In the genomic region with DNA sequence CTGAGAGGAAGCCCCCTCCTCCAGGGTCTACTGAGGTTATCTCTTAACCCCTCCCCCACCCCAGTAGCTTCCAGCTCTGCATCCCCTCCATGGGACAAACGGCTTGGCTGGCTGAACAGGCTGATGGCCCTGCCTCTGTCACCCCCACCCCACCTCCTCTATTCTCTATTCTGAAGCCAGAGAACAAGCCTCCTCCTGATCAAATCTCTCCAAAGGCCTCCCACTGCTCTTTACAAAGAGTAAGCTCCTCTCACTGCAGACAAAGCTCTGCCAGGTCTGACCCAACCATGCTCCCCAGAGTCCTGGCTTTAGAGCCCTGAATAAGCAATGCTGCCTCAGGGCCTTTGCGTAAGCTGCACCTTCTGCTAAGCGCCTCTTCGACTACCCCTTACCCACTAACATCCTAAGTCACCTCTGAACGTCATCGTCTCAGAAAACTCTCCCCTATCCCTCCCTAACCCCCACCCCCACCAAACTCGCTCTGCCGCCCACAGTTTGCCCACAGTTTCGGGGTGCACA, we compare ENCODE assay signal across 10 mouse cellular contexts. TPM values are rescaled to one million over a fixed set of nuclear protein-coding genes. Genes with fewer than 3 reads are reported as not detected.
A peak's percentile ranks its signal among the peaks of the same experiment; 100 is the strongest.
DNase-seq lines count a peak whose midpoint lies in the region; ATAC-seq lines count a peak whose summit lies in the region.
"Had no signal": no experiment of that assay in that cellular context is flagged by ENCODE, and none has a peak within 500 bp of the region (broad histone marks: within the 10 kb centered on the region; RNA-seq: fewer than 3 reads in every experiment).

No protein-coding gene starts in this region.

- peaks cover 9% of the 10 kb centered on the region; the same call in 1 of the 2 replicates for H3K36me3 ChIP-seq in forebrain, embryonic 11.5 days (ENCODE audit: control insufficient read depth, insufficient read depth, low read length)
- H3K36me3 ChIP-seq in forebrain, embryonic 14.5 days (ENCODE audit: control insufficient read depth, insufficient read depth, low read length) = peaks cover 47% of the 10 kb centered on the region
- peaks cover 30% of the 10 kb centered on the region for H3K36me3 ChIP-seq in lung, embryonic 15.5 days
- H3K36me3 ChIP-seq in embryonic facial prominence, embryonic 10.5 days (replicated peaks) = peaks cover 100% of the 10 kb centered on the region
- H3K36me3 ChIP-seq in limb, embryonic 15.5 days = peaks cover 74% of the 10 kb centered on the region

- H3K4me3 ChIP-seq in forebrain, embryonic 11.5 days (ENCODE audit: low read depth, low read length) = no peak overlapping the region
- H3K4me3 ChIP-seq in forebrain, embryonic 14.5 days (ENCODE audit: low read depth, low read length) = no peak overlapping the region
- H3K4me3 ChIP-seq in lung, embryonic 15.5 days = no peak overlapping the region
- peak overlapping the region; percentile 25; the same call in 1 of the 2 replicates for H3K4me3 ChIP-seq in embryonic facial prominence, embryonic 10.5 days
- no peak overlapping the region for H3K4me3 ChIP-seq in limb, embryonic 15.5 days

- no peaks in the 10 kb centered on the region; the same call in 1 of the 2 replicates for H3K9me3 ChIP-seq in forebrain, embryonic 11.5 days (ENCODE audit: control insufficient read depth, low read length)
- H3K9me3 ChIP-seq in forebrain, embryonic 14.5 days (replicated peaks; ENCODE audit: control insufficient read depth, low read length) = no peaks in the 10 kb centered on the region
- no peaks in the 10 kb centered on the region for H3K9me3 ChIP-seq in lung, embryonic 15.5 days
- peaks cover 7% of the 10 kb centered on the region; the same call in 1 of the 2 replicates for H3K9me3 ChIP-seq in embryonic facial prominence, embryonic 10.5 days
- no peaks in the 10 kb centered on the region for H3K9me3 ChIP-seq in limb, embryonic 15.5 days

- no peak overlapping the region for H3K4me2 ChIP-seq in forebrain, embryonic 11.5 days (ENCODE audit: low read depth, low read length, severe bottlenecking)
- no peak overlapping the region for H3K4me2 ChIP-seq in forebrain, embryonic 14.5 days (ENCODE audit: low read length)
- H3K4me2 ChIP-seq in lung, embryonic 15.5 days = no peak overlapping the region; the same call in 1 of the 2 replicates
- peak overlapping the region; percentile 5; the same call in 1 of the 2 replicates for H3K4me2 ChIP-seq in limb, embryonic 15.5 days
- H3K4me2 ChIP-seq: liver, embryonic 11.5 days had no signal

- peak overlapping the region; percentile 18; the same call in 1 of the 2 replicates for H3K27ac ChIP-seq in forebrain, embryonic 11.5 days (ENCODE audit: low read depth, low read length)
- no peak overlapping the region for H3K27ac ChIP-seq in forebrain, embryonic 14.5 days (ENCODE audit: low read depth, low read length)
- H3K27ac ChIP-seq in lung, embryonic 15.5 days = peak overlapping the region; percentile 96
- peak overlapping the region; percentile 91 for H3K27ac ChIP-seq in embryonic facial prominence, embryonic 10.5 days (replicated peaks)
- peak overlapping the region; percentile 77 for H3K27ac ChIP-seq in limb, embryonic 15.5 days

- no peak overlapping the region for H3K9ac ChIP-seq in forebrain, embryonic 11.5 days (ENCODE audit: low read length)
- no peak overlapping the region for H3K9ac ChIP-seq in forebrain, embryonic 14.5 days (ENCODE audit: low read length)
- H3K9ac ChIP-seq in lung, embryonic 15.5 days = no peak overlapping the region
- no peak overlapping the region for H3K9ac ChIP-seq in limb, embryonic 15.5 days

- DNase-seq in forebrain, embryonic 11.5 days (ENCODE audit: low spot score) = no peak
- no peak for DNase-seq in forebrain, embryonic 14.5 days (ENCODE audit: low spot score)
- no peak for DNase-seq in lung, postnatal 36 days
- DNase-seq in embryonic facial prominence, embryonic 10.5 days (ENCODE audit: low spot score) = no peak
- no peak for DNase-seq in Muller cell, postnatal 12 days (ENCODE audit: inconsistent ontology term)
- no peak for DNase-seq in MN1 (ENCODE audit: low spot score)
- DNase-seq: B cell, adult 2 months had no signal

- peaks cover 40% of the 10 kb centered on the region for H3K4me1 ChIP-seq in forebrain, embryonic 11.5 days (replicated peaks; ENCODE audit: control insufficient read depth, insufficient read depth, low read length)
- H3K4me1 ChIP-seq in forebrain, embryonic 14.5 days (ENCODE audit: control insufficient read depth, insufficient read depth, low read length) = peaks cover 39% of the 10 kb centered on the region
- H3K4me1 ChIP-seq in lung, embryonic 15.5 days = peaks cover 75% of the 10 kb centered on the region
- peaks cover 84% of the 10 kb centered on the region for H3K4me1 ChIP-seq in embryonic facial prominence, embryonic 10.5 days
- peaks cover 54% of the 10 kb centered on the region for H3K4me1 ChIP-seq in limb, embryonic 15.5 days

- H3K27me3 ChIP-seq in forebrain, embryonic 11.5 days (ENCODE audit: control insufficient read depth, insufficient read depth, low read length) = no peaks in the 10 kb centered on the region
- H3K27me3 ChIP-seq in forebrain, embryonic 14.5 days (replicated peaks; ENCODE audit: control insufficient read depth, insufficient read depth, low read length) = no peaks in the 10 kb centered on the region
- H3K27me3 ChIP-seq in lung, embryonic 15.5 days = no peaks in the 10 kb centered on the region
- no peaks in the 10 kb centered on the region for H3K27me3 ChIP-seq in embryonic facial prominence, embryonic 10.5 days (replicated peaks; ENCODE audit: low read depth, poor library complexity, severe bottlenecking)
- H3K27me3 ChIP-seq in limb, embryonic 15.5 days = no peaks in the 10 kb centered on the region

- ATAC-seq in forebrain, embryonic 11.5 days (replicated peaks; ENCODE audit: low FRiP score) = no peak
- no peak for ATAC-seq in forebrain, embryonic 14.5 days
- ATAC-seq in lung, embryonic 15.5 days (ENCODE audit: borderline replicate concordance, extremely low read depth, low FRiP score, low TSS enrichment) = no peak
- ATAC-seq in limb, embryonic 15.5 days (ENCODE audit: insufficient number of reproducible peaks, low FRiP score, low TSS enrichment, low read depth) = no peak

- WGBS in forebrain, embryonic 11.5 days = 53% methylated on average over 9 of the region's 9 CpGs
- WGBS in forebrain, embryonic 14.5 days = 50% methylated on average over 9 of the region's 9 CpGs
- 65% methylated on average over 9 of the region's 9 CpGs for WGBS in lung, embryonic 15.5 days
- 63% methylated on average over 9 of the region's 9 CpGs for WGBS in embryonic facial prominence, embryonic 10.5 days
- 73% methylated on average over 9 of the region's 9 CpGs for WGBS in limb, embryonic 15.5 days

RNA-seq across cellular contexts. Expression of a gene that starts 19.6 kb away (rescaled TPM):
- 90.5 and 99.9 TPM in 2 replicates for polyA plus RNA-seq in forebrain, embryonic 11.5 days (2014; fragmentation: Nextera tagmentation; extraction: Ambion mirVana)
- 42.0 and 50.2 TPM in 2 replicates for polyA plus RNA-seq in forebrain, embryonic 14.5 days (2014; fragmentation: Nextera tagmentation; extraction: Ambion mirVana)
- 73.4 and 82.9 TPM in 2 replicates for polyA plus RNA-seq in lung, embryonic 15.5 days (2015; fragmentation: Nextera tagmentation; extraction: Ambion mirVana)
- 88.2 and 95.5 TPM in 2 replicates for polyA plus RNA-seq in embryonic facial prominence, embryonic 10.5 days (2016; fragmentation: Nextera tagmentation; extraction: Ambion mirVana)
- polyA plus RNA-seq in limb, embryonic 15.5 days (2015; fragmentation: Nextera tagmentation; extraction: Ambion mirVana) = 66.4 and 82.7 TPM in 2 replicates
